Mouse (Mus musculus): Measurements from ENCODE around the gene Rbbp4. TPM values are rescaled to one million over a fixed set of nuclear protein-coding genes. Genes with fewer than 3 reads are reported as not detected.
"Not testable (repeated sequence)": the region's sequence is repeated elsewhere in the genome, so short reads cannot be mapped to it uniquely, and the experiment has no call there.

The Rbbp4 gene
- polyA plus RNA-seq, 1 experiment from 2014 or later, result 522 TPM

- Histone ChIP-seq H3K27me3 (peaks cover 21% of the 10 kb centered on the region), H3K4me2 (replicated peaks) (no peak overlapping the region)
- WGBS, result 42% methylated on average over 11 of the region's 11 CpGs
These were observed 39.1 kb upstream of the Rbbp4 start for GRCm38 (mm10) chr4:129374219-129374755.

GRCm38 (mm10) chr4:129373202-129373976 lies 38.2 kb upstream of the Rbbp4 start:
- Histone ChIP-seq H3K4me3 (no peak overlapping the region), H3K27me3 (peaks cover 16% of the 10 kb centered on the region; the same call in 1 of the 2 replicates), H3K36me3 (no peaks in the 10 kb centered on the region), H3K9me3 (no peaks in the 10 kb centered on the region), H3K27ac (no peak overlapping the region), H3K4me2 (replicated peaks) (no peak overlapping the region), H3K4me1 (no peaks in the 10 kb centered on the region), H3K9ac (no peak overlapping the region)
- WGBS, result 42% methylated on average over 8 of the region's 8 CpGs
- no peak for ATAC-seq (ENCODE audit: insufficient number of reproducible peaks, insufficient read depth, low FRiP score, low TSS enrichment)

More at GRCm38 (mm10) chr4:129374219-129374755, 39.1 kb upstream of the Rbbp4 start:
- H3K36me3 ChIP-seq, result no peaks in the 10 kb centered on the region
- H3K9ac ChIP-seq, result no peak overlapping the region
- H3K27ac ChIP-seq, result no peak overlapping the region
- H3K9me3 ChIP-seq, result no peaks in the 10 kb centered on the region
- no peak for ATAC-seq (ENCODE audit: insufficient number of reproducible peaks, insufficient read depth, low FRiP score, low TSS enrichment)
- H3K4me1 ChIP-seq, result no peaks in the 10 kb centered on the region
- H3K4me3 ChIP-seq, result no peak overlapping the region

- Histone ChIP-seq H3K36me3 (no peaks in the 10 kb centered on the region), H3K4me3 (no peak overlapping the region), H3K27ac (no peak overlapping the region), H3K4me1 (no peaks in the 10 kb centered on the region), H3K4me2 (replicated peaks) (no peak overlapping the region), H3K9me3 (no peaks in the 10 kb centered on the region), H3K9ac (no peak overlapping the region), H3K27me3 (peaks cover 10% of the 10 kb centered on the region; the same call in 1 of the 2 replicates)
- no peak for ATAC-seq (ENCODE audit: insufficient number of reproducible peaks, insufficient read depth, low FRiP score, low TSS enrichment)
- WGBS, result 87% methylated on average over 3 of the region's 3 CpGs
These were observed 36.2 kb upstream of the Rbbp4 start for GRCm38 (mm10) chr4:129371391-129371790.

- Histone ChIP-seq H3K27ac (no peak overlapping the region), H3K4me2 (replicated peaks) (no peak overlapping the region), H3K9ac (no peak overlapping the region), H3K4me1 (no peaks in the 10 kb centered on the region), H3K9me3 (no peaks in the 10 kb centered on the region), H3K4me3 (no peak overlapping the region), H3K36me3 (no peaks in the 10 kb centered on the region), H3K27me3 (no peaks in the 10 kb centered on the region)
- WGBS, result 93% methylated on average over 5 of the region's 5 CpGs
- no peak for ATAC-seq (ENCODE audit: insufficient number of reproducible peaks, insufficient read depth, low FRiP score, low TSS enrichment)
These were observed 30.1 kb upstream of the Rbbp4 start for GRCm38 (mm10) chr4:129365224-129365623.

- 0 out of 2 replicates have a peak, but pooled peaks cover 4% of the 10 kb centered on the region for H3K36me3 ChIP-seq
- 88% methylated on average over 3 of the region's 3 CpGs for WGBS
- ATAC-seq (ENCODE audit: insufficient number of reproducible peaks, insufficient read depth, low FRiP score, low TSS enrichment), result no peak
These were observed 29.2 kb upstream of the Rbbp4 start for GRCm38 (mm10) chr4:129364379-129364778.

GRCm38 (mm10) chr4:129363463-129363862 lies 28.3 kb upstream of the Rbbp4 start:
- H3K36me3 ChIP-seq, result 0 out of 2 replicates have a peak, but pooled peaks cover 4% of the 10 kb centered on the region
- H3K9ac ChIP-seq, result no peak overlapping the region
- H3K4me2 ChIP-seq (replicated peaks), result no peak overlapping the region
- no peaks in the 10 kb centered on the region for H3K4me1 ChIP-seq
- H3K4me3 ChIP-seq, result no peak overlapping the region
- ATAC-seq (ENCODE audit: insufficient number of reproducible peaks, insufficient read depth, low FRiP score, low TSS enrichment), result no peak
- no peaks in the 10 kb centered on the region for H3K9me3 ChIP-seq
- no peak overlapping the region for H3K27ac ChIP-seq
- WGBS, result 90% methylated on average over 9 of the region's 9 CpGs
- H3K27me3 ChIP-seq, result no peaks in the 10 kb centered on the region

More at GRCm38 (mm10) chr4:129364379-129364778, 29.2 kb upstream of the Rbbp4 start:
- no peak overlapping the region for H3K4me3 ChIP-seq
- no peaks in the 10 kb centered on the region for H3K27me3 ChIP-seq
- H3K4me2 ChIP-seq (replicated peaks), result no peak overlapping the region
- H3K9me3 ChIP-seq, result no peaks in the 10 kb centered on the region
- H3K9ac ChIP-seq, result no peak overlapping the region
- H3K27ac ChIP-seq, result no peak overlapping the region
- no peaks in the 10 kb centered on the region for H3K4me1 ChIP-seq

GRCm38 (mm10) chr4:129362771-129363170 lies 27.6 kb upstream of the Rbbp4 start:
- no peak for ATAC-seq (ENCODE audit: insufficient number of reproducible peaks, insufficient read depth, low FRiP score, low TSS enrichment)
- 77% methylated on average over 5 of the region's 5 CpGs for WGBS
- Histone ChIP-seq H3K9me3 (no peaks in the 10 kb centered on the region), H3K27ac (no peak overlapping the region), H3K4me2 (replicated peaks) (no peak overlapping the region), H3K9ac (no peak overlapping the region), H3K4me3 (no peak overlapping the region), H3K4me1 (no peaks in the 10 kb centered on the region), H3K27me3 (no peaks in the 10 kb centered on the region), H3K36me3 (0 out of 2 replicates have a peak, but pooled peaks cover 10% of the 10 kb centered on the region)

- not testable (repeated sequence) for H3K4me2 ChIP-seq (replicated peaks); ATAC-seq (ENCODE audit: insufficient number of reproducible peaks, insufficient read depth, low FRiP score, low TSS enrichment); H3K4me3 ChIP-seq; H3K4me1 ChIP-seq; H3K9ac ChIP-seq; H3K27ac ChIP-seq; H3K27me3 ChIP-seq; H3K9me3 ChIP-seq
- WGBS, result 84% methylated on average over 3 of the region's 3 CpGs
- H3K36me3 ChIP-seq, result 0 out of 2 replicates have a peak, but pooled peaks cover 11% of the 10 kb centered on the region
These were observed 27.1 kb upstream of the Rbbp4 start for GRCm38 (mm10) chr4:129362238-129362637.

GRCm38 (mm10) chr4:129357613-129358163 lies 22.5 kb upstream of the Rbbp4 start:
- Histone ChIP-seq H3K9me3 (no peaks in the 10 kb centered on the region), H3K4me1 (no peaks in the 10 kb centered on the region), H3K4me3 (no peak overlapping the region), H3K9ac (no peak overlapping the region), H3K36me3 (peaks cover 19% of the 10 kb centered on the region; the same call in 1 of the 2 replicates), H3K27ac (no peak overlapping the region), H3K27me3 (no peaks in the 10 kb centered on the region), H3K4me2 (replicated peaks) (no peak overlapping the region)
- WGBS, result 90% methylated on average over 15 of the region's 15 CpGs
- no peak for ATAC-seq (ENCODE audit: insufficient number of reproducible peaks, insufficient read depth, low FRiP score, low TSS enrichment)

GRCm38 (mm10) chr4:129354236-129354635 lies 19.1 kb upstream of the Rbbp4 start:
- Histone ChIP-seq H3K36me3 (peaks cover 14% of the 10 kb centered on the region; the same call in 1 of the 2 replicates), H3K27me3 (no peaks in the 10 kb centered on the region), H3K4me2 (replicated peaks) (no peak overlapping the region), H3K9ac (no peak overlapping the region), H3K4me3 (no peak overlapping the region), H3K4me1 (no peaks in the 10 kb centered on the region), H3K9me3 (no peaks in the 10 kb centered on the region), H3K27ac (no peak overlapping the region)
- WGBS, result 82% methylated on average over 15 of the region's 15 CpGs
- ATAC-seq (ENCODE audit: insufficient number of reproducible peaks, insufficient read depth, low FRiP score, low TSS enrichment), result no peak

GRCm38 (mm10) chr4:129353176-129353575 lies 18.0 kb upstream of the Rbbp4 start:
- H3K9me3 ChIP-seq, result no peaks in the 10 kb centered on the region
- no peak overlapping the region for H3K4me2 ChIP-seq (replicated peaks)
- H3K27me3 ChIP-seq, result no peaks in the 10 kb centered on the region
- no peaks in the 10 kb centered on the region for H3K4me1 ChIP-seq
- ATAC-seq (ENCODE audit: insufficient number of reproducible peaks, insufficient read depth, low FRiP score, low TSS enrichment), result no peak
- WGBS, result 88% methylated on average over 12 of the region's 12 CpGs
- H3K27ac ChIP-seq, result no peak overlapping the region
- H3K4me3 ChIP-seq, result no peak overlapping the region
- H3K36me3 ChIP-seq, result peaks cover 13% of the 10 kb centered on the region; the same call in 1 of the 2 replicates
- no peak overlapping the region for H3K9ac ChIP-seq

- Histone ChIP-seq H3K4me1 (no peaks in the 10 kb centered on the region), H3K9me3 (no peaks in the 10 kb centered on the region), H3K4me3 (no peak overlapping the region), H3K36me3 (peaks cover 11% of the 10 kb centered on the region), H3K4me2 (replicated peaks) (no peak overlapping the region), H3K9ac (no peak overlapping the region), H3K27me3 (no peaks in the 10 kb centered on the region), H3K27ac (no peak overlapping the region)
- no peak for ATAC-seq (ENCODE audit: insufficient number of reproducible peaks, insufficient read depth, low FRiP score, low TSS enrichment)
- WGBS, result 73% methylated on average over 6 of the region's 6 CpGs
These were observed 15.9 kb upstream of the Rbbp4 start for GRCm38 (mm10) chr4:129351111-129351510.
